Mouse (Mus musculus) kidney, postnatal 14 days (tissue): ENCODE data around the gene Fhad1.
A peak's percentile ranks its signal among the peaks of the same experiment; 100 is the strongest.
"Not testable (repeated sequence)": the region's sequence is repeated elsewhere in the genome, so short reads cannot be mapped to it uniquely, and the experiment has no call there.

Experiments
- DNase-seq: peaks from one replicate; pipeline ENCODE4 v3.0.0; 2022; ENCODE audit warnings: mixed read lengths

Fhad1 gene

GRCm38 (mm10) chr4:142039662-142040353 is 24.9 kb upstream of the Fhad1 start:
- DNase-seq = no peak

DNA sequence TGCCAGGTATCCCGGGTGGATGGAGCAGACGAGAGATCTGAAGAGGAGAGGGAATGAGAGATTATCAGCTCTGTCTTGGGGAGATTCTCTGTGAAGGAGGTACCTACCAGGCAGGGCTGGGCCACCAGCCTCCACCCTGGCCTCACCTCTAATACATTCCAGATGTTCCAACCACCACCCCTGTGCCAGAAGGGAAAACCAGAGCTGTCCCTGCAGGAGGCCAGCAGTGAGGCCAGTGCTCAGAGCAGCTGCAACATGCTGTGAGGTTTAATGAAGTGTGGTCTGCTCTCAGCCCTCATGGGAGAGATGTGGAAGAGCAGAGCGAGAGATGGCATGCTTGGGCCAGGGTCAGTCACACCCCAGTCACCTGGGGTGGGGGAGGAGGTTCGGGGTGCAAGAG is 23.0 kb upstream of the Fhad1 start:
- DNase-seq = no peak

GRCm38 (mm10) chr4:142028533-142028932 is 13.7 kb upstream of the Fhad1 start:
- DNase-seq = no peak

DNA sequence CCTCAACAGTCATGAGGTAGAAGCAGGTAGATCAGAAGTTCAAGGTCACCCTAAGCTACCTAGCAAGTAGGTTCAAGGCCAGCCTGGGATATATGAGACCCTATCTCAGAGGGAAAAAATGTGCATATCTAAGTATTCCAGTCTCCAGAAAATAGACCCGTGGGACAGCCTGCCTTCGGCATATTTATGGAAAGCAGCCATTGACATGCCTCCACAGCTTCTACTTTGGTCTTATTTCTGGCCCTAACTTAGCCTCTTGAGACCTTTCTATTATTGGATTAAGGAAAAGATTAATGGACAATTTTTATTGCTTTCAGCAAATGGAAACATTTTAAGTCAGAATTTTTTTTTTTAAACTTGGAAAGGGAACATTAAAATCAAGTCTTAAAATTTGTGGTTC is 12.1 kb upstream of the Fhad1 start:
- DNase-seq = peak; percentile 61

- no peak for DNase-seq
These were observed 9.7 kb upstream of the Fhad1 start for GRCm38 (mm10) chr4:142024536-142024935.

DNA sequence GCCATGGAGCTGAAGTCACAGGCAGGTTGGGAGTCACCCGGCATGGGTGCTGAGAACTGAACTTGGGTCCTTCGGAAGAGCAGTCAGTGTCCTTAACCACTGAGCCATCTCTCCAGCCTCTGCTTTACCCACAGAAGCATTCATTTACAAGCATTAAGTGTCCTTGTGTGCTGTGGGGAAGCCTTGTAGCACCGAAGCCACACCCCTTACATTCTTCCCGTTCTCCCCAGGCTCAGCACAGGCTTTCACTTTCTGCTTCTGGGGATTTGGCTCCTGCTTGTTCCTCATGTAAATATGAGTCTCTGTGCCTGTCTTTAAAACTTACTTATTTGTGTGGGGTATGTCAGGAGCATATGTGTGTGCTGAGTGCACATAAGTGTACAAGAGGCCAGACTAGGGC is 8.3 kb upstream of the Fhad1 start:
- DNase-seq = no peak

GRCm38 (mm10) chr4:142017686-142018085 is 2.8 kb upstream of the Fhad1 start:
- no peak for DNase-seq

DNA sequence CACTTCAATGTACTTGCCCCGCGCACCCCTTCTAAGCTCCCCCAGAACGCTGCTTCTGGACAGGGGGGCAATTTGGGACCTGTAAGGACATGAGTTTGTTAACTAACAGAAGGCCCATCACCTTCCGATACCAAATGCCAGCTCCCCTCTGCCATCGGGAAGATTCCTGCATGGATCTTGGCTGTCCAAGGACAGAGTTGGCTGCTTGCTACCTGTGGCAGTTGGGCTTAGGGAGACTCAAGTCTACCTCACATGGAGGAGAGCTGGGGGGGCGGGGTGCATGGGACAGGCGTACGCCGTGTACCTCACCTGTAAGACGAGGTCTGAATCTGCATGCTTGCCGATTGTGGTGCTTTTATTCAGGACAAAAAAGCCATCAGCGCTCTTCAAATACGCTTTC is 3.6 kb downstream of the Fhad1 start:
- no peak for DNase-seq

GRCm38 (mm10) chr4:142010441-142010840 is 4.4 kb downstream of the Fhad1 start:
- no peak for DNase-seq

- DNase-seq = no peak
These were observed 6.7 kb downstream of the Fhad1 start for GRCm38 (mm10) chr4:142008206-142008605.

DNA sequence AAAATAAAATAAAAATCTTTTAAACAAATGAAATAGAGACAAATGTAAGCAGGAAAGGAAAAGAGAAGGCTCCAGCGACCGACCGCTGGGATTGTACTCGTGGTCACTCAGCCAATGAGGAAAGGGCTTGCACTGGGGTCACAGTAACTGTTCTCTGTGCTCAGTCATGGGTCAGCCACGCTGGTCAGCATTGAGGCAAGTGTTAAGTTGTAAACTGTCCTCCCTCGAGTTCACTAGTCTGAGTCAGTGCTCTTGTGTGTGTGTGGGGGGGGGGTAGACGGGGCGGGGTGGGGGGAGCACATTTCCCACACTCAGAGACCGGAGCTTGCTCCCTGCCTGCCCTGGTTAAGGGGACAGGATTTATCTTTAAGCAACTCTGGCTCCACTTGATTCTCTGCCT is 14.3 kb downstream of the Fhad1 start:
- peak; percentile 38 for DNase-seq

DNA sequence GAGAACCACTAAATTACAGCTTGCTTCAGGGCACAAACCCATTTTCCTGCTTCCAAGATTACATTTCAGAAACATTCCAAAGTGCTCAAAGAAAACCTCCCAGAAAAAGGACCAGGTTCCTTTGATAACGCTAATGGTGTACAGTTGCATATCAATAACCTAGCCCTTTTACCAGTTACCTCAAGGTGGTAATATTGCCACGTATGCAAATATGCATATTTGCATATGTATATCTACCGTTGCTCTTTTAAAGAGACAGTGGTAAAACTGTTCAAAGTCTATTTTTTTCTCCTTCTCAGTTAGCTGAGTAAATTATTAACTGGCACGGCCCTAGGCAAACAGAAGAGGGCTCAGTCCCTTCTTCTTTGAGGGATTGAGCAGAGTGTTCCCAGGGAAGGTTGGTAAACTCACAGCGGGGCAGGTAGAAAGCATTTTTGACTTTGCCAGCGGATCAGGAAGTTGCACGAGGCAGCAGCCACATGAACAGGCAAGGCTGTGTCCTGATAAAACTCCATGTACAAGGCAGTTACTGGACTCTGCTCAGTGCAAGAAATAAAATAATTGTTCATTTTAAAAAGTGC is 15.3 kb downstream of the Fhad1 start:
- peak; percentile 69 for DNase-seq

DNA sequence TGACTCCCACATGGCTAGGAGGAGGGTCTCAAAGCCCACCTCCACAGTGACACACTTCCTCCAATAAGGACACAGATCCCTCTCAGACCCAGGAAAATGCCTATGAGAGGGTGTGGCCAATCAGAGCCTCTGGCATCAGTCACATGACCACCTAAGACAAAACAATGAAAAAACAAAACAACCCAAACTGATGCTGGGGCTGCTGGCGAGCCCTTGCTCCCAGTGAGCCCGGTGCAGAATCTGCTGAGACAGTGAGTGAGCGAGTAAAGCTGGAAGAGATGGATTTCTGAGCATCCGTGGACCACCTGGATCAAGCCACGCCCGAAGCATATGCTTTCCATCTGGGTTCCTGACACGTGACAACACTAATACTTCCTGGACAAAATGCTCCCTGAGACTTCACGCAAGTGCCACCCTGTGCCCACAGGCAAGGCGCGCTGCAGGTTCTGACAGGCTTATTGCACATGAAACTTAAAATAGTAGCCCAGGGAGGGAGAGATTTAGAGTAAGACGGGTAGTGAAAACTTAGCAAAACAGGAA is 16.5 kb downstream of the Fhad1 start:
- no peak for DNase-seq

GRCm38 (mm10) chr4:141996880-141997279 is 18.0 kb downstream of the Fhad1 start:
- DNase-seq = no peak

DNA sequence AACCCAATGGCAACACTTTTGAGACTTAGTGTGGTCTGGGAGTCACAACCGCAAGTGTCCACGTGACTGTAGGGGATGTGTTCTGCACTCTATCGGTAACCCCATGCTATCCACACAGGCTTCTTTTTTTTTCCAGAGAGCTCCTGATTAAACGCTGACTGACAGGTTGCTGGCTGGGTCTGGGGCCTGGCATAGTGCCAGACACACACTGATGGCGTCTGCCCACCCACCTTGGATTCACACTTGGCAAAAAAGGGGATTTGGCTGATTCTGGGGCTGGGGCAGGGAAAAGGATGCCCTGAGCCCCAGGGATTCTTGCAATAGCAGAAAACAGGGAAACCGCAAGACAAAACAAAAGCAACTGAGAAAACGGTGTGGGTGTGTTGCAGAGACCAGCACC is 18.8 kb downstream of the Fhad1 start:
- DNase-seq = no peak

DNA sequence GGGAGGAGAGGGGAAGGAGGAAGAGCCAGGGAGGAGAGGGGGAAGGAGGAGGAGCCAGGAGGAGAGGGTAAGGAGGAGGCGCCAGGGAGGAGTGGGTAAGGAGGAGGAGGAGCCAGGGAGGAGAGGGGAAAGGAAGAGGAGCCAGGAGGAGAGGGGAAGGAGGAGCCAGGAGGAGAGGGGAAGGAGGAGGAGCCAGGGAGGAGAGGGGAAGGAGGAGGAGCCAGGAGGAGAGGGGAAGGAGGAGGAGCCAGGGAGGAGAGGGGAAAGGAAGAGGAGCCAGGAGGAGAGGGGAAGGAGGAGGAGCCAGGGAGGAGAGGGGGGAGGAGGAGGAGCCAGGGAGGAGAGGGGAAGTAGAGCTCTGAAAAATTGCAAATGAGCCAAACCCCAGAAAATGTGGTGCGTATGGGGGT is 20.8 kb downstream of the Fhad1 start:
- not testable (repeated sequence) for DNase-seq

GRCm38 (mm10) chr4:141993347-141994061 is 21.4 kb downstream of the Fhad1 start:
- DNase-seq = no peak

GRCm38 (mm10) chr4:141992530-141993204 is 22.2 kb downstream of the Fhad1 start:
- DNase-seq = no peak

DNA sequence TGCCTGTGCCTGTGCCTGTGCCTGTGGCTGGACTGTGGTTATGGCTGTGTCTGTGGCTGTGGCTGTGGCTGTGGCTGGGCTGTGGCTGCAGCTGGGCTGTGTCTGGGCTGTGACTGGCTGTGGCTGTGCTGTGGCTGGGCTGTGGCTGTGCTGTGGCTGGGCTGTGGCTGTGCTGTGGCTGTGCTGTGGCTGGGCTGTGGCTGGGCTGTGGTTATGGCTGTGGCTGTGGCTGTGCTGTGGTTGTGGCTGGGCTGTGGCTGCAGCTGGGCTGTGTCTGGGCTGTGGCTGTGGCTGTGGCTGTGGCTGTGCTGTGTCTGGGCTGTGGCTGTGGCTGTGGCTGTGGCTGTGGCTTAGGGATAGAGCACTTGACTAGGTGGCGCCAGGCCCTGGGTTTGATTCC is 26.7 kb downstream of the Fhad1 start:
- DNase-seq = no peak

DNA sequence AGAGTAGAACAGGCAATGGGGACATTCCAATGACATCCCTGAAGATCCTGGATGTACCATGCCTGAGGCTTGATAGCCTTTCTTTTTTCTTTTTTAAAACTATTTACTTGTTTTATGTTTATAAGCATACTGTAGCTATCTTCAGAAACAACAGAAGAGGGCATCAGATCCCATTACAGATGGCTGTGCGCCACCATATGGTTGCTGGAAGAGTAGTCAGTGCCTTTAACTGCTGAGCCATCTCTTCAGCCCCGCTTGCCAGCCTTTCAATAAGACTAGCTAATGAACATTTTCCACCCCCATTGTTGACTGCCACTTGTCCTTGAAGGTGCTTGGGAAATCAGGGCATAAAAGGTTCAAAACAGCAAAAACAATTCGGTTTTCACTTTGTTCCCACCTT is 31.2 kb downstream of the Fhad1 start:
- no peak for DNase-seq

GRCm38 (mm10) chr4:141981475-141981874 is 33.4 kb downstream of the Fhad1 start:
- DNase-seq = no peak

DNA sequence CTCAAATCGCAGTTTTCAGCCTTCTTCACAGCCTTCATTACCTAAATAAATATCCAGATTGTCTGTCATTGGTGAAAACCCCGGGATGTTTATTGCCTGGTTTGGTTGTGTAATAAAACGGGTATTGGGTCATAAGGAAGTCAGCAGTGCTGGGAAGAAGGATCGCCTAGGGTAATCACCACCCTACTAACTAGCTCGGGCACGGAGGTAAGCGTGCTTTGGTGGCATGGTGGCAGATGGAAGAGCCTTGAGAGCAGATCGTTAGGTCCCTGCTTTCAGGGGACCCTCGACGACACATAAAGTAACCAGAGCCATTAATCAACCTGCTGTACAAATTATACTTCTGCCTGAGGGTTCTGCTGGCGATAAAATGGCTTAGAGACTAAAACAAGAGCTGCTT is 36.3 kb downstream of the Fhad1 start:
- DNase-seq = no peak

DNA sequence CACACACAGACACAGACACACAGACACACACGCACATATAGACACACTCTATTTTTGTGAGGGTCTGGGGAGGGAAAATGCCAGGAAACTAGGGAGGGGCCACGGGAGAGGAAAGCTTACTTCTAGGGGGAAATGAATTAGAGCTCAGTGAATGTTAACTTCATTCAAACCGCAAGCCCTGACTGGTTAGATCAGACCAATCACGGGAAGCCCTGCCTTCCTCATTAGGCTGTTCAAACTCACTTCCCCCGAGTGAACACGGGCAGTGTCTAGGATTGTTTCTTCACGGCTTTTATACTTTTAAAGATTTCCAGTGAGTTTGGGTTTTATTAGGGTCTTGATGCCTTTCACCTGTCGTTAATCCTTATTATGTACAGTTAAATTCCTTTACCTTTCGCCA is 37.5 kb downstream of the Fhad1 start:
- no peak for DNase-seq
